Mouse (Mus musculus) hindbrain, embryonic 13.5 days (tissue): ENCODE measurements at regions not wholly inside any gene's neighbourhood (a gene's known extent, or its start where the extent isn't known, plus 50 kb on each side); places are given as distances from the start of the nearest gene placed in this dataset.

Source experiments
- ATAC-seq: fragments of 200-750 bp; cut with Nextera tagmentation; 2 replicates; pipeline ENCODE4 v1.8.0; 2017; ENCODE audit warnings: moderate TSS enrichment; ENCODE audit not compliant: low FRiP score
- H3K27ac ChIP-seq: fragments of 300-500 bp; sonication (generic); 2 replicates; pipeline ENCODE4 v1.5.1; 2015; ENCODE audit warnings: inconsistent platforms, mild to moderate bottlenecking, moderate library complexity
- H3K27me3 ChIP-seq: fragments of 300-500 bp; sonication (generic); 2 replicates; pipeline ENCODE4 v1.6.1; 2015; ENCODE audit warnings: mild to moderate bottlenecking, inconsistent platforms
- H3K36me3 ChIP-seq: fragments of 300-500 bp; sonication (generic); 2 replicates; pipeline ENCODE4 v1.6.1; 2015; ENCODE audit warnings: mild to moderate bottlenecking, inconsistent platforms
- H3K4me1 ChIP-seq: fragments of 300-500 bp; sonication (generic); replicated peaks from 2 replicates; pipeline ENCODE4 v1.6.1; 2015; ENCODE audit warnings: inconsistent platforms
- H3K4me2 ChIP-seq: fragments of 300-500 bp; sonication (generic); 2 replicates; pipeline ENCODE4 v1.6.1; 2015; ENCODE audit warnings: inconsistent platforms, mild to moderate bottlenecking, moderate library complexity
- H3K4me3 ChIP-seq: fragments of 300-500 bp; sonication (generic); 2 replicates; pipeline ENCODE4 v1.5.1; 2015; ENCODE audit warnings: mild to moderate bottlenecking, inconsistent platforms
- H3K9ac ChIP-seq: fragments of 300-500 bp; sonication (generic); 2 replicates; pipeline ENCODE4 v1.6.1; 2015; ENCODE audit warnings: mild to moderate bottlenecking, inconsistent platforms
- H3K9me3 ChIP-seq: fragments of 300-500 bp; sonication (generic); 2 replicates; pipeline ENCODE4 v1.6.1; 2016; ENCODE audit warnings: inconsistent platforms
- WGBS: fragments of 180-500 bp; shearing (Covaris S2); methylation state at CpG from one replicate; pipeline ENCODE4 v1.1.7; 2015; 5-methylcytosine and 5-hydroxymethylcytosine counted together

GRCm38 (mm10) chr8:74639276-74639675, 233.7 kb upstream of the Isx start:
- 100% methylated on average over 2 of the region's 2 CpGs for WGBS
- no peaks in the 10 kb centered on the region for H3K4me1 ChIP-seq
- H3K4me2 ChIP-seq = no peak overlapping the region
- H3K9ac ChIP-seq = no peak overlapping the region
- H3K9me3 ChIP-seq = no peaks in the 10 kb centered on the region
- no peaks in the 10 kb centered on the region for H3K36me3 ChIP-seq
- no peaks in the 10 kb centered on the region for H3K27me3 ChIP-seq
- no peak overlapping the region for H3K4me3 ChIP-seq
- ATAC-seq = no peak
- no peak overlapping the region for H3K27ac ChIP-seq

GRCm38 (mm10) chr8:74640636-74641035, 232.3 kb upstream of the Isx start:
- H3K4me3 ChIP-seq = no peak overlapping the region
- no peaks in the 10 kb centered on the region for H3K27me3 ChIP-seq
- no peak overlapping the region for H3K27ac ChIP-seq
- H3K9ac ChIP-seq = no peak overlapping the region
- H3K4me2 ChIP-seq = no peak overlapping the region
- ATAC-seq = no peak
- no peaks in the 10 kb centered on the region for H3K9me3 ChIP-seq
- H3K36me3 ChIP-seq = no peaks in the 10 kb centered on the region
- WGBS = 29% methylated on average over 1 of the region's 1 CpGs
- no peaks in the 10 kb centered on the region for H3K4me1 ChIP-seq

DNA sequence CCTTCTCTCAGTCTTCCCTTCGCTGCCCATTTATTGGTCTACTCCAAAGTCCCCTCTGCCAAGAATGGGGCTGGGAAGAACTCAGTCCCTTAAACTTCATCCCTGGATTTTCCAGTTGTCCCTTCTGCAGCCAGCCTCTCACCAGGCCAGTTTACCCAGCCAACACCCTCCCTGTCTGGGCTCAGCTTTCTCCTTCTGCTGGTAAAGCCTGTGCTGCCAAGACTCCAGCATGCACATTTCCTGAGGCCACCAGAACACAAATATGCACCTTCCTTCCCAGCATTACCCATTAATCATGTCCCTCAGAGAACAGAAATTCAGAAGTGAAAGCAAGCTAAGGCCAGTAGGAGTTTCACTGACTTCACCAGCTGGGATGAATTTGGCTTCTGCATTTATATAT, 213.0 kb upstream of the Isx start:
- H3K27ac ChIP-seq = no peak overlapping the region
- H3K4me3 ChIP-seq = no peak overlapping the region
- WGBS = 89% methylated on average over 1 of the region's 1 CpGs
- no peaks in the 10 kb centered on the region for H3K4me1 ChIP-seq
- no peak for ATAC-seq
- no peaks in the 10 kb centered on the region for H3K9me3 ChIP-seq
- H3K27me3 ChIP-seq = no peaks in the 10 kb centered on the region
- H3K9ac ChIP-seq = no peak overlapping the region
- no peak overlapping the region for H3K4me2 ChIP-seq
- H3K36me3 ChIP-seq = no peaks in the 10 kb centered on the region

- Histone ChIP-seq H3K9ac (no peak overlapping the region), H3K27ac (no peak overlapping the region), H3K4me1 (no peaks in the 10 kb centered on the region; the same call in 1 of the 2 replicates), H3K9me3 (no peaks in the 10 kb centered on the region), H3K27me3 (no peaks in the 10 kb centered on the region), H3K4me2 (no peak overlapping the region), H3K36me3 (no peaks in the 10 kb centered on the region), H3K4me3 (no peak overlapping the region)
- ATAC-seq = no peak
These were observed 184.6 kb upstream of the Isx start for GRCm38 (mm10) chr8:74688342-74688741.

DNA sequence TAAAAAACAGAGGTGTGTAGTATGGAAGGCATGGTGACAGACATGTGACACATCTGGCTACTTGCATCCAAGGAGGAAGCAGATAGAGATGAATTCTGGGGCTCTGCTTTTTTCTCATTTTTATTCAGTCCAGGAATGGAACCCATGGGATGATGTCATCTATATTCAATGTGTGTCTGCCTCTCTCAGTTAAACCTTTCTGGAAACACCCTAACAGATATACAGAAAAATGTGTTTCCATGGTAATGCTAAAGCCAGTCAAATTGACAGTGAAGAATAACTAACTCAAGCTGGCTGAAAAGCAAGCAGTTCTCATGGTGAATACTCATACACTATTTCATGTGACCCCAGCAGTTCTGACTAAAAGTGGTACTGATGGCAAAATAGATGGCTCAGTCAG, 177.0 kb upstream of the Isx start:
- no peaks in the 10 kb centered on the region for H3K27me3 ChIP-seq
- no peaks in the 10 kb centered on the region for H3K4me1 ChIP-seq
- no peak overlapping the region for H3K4me2 ChIP-seq
- H3K9ac ChIP-seq = no peak overlapping the region
- no peak overlapping the region for H3K4me3 ChIP-seq
- H3K9me3 ChIP-seq = no peaks in the 10 kb centered on the region
- no peak for ATAC-seq
- H3K27ac ChIP-seq = no peak overlapping the region
- no peaks in the 10 kb centered on the region for H3K36me3 ChIP-seq

DNA sequence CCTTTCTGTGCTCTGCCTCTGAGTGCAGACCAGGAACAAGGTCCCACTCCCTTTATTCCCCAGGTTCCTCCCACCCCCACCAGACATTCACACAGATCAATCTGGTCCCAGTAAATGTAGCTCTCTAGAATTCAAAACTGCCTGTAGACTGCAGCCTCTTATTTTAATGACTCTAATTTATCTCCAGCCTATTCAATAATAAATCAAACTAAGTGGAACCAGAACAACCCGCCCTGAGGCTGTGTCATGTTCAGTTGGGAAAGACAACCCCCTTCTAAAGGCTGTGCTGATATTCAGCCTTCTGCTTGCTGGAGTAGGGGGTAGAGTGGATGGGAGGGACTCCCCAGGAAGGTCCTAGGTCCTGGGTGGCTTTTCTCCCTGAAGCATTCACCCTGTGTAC, 175.7 kb upstream of the Isx start:
- Histone ChIP-seq H3K9ac (no peak overlapping the region), H3K27me3 (no peaks in the 10 kb centered on the region), H3K27ac (no peak overlapping the region), H3K36me3 (no peaks in the 10 kb centered on the region), H3K4me1 (no peaks in the 10 kb centered on the region), H3K9me3 (no peaks in the 10 kb centered on the region), H3K4me2 (no peak overlapping the region), H3K4me3 (no peak overlapping the region)
- no peak for ATAC-seq
- WGBS = 69% methylated on average over 1 of the region's 1 CpGs

GRCm38 (mm10) chr8:74712617-74713016, 160.4 kb upstream of the Isx start:
- Histone ChIP-seq H3K4me3 (no peak overlapping the region), H3K9ac (no peak overlapping the region), H3K27ac (no peak overlapping the region), H3K4me1 (no peaks in the 10 kb centered on the region), H3K27me3 (no peaks in the 10 kb centered on the region), H3K36me3 (no peaks in the 10 kb centered on the region), H3K9me3 (no peaks in the 10 kb centered on the region), H3K4me2 (no peak overlapping the region)
- WGBS = 85% methylated on average over 3 of the region's 3 CpGs
- no peak for ATAC-seq

DNA sequence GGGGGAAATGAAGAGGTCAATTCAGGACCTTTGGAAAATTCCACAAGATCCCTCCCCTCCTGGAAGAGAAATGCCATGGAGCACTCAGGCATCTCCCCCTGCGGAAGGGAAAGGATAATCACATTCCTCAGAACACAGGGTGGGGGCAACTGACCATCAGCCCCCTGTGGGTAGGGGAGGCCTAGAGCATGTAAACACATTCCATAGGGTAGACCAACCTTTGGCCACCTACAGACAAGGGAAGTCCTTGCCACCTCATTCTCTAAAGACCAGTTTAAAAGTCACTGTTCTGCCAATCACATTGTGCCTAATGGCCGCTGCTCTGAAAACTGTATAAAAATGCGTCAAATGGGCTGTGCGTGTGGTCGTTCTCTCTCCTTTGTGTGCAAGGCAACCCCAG, 156.9 kb upstream of the Isx start:
- H3K27me3 ChIP-seq = no peaks in the 10 kb centered on the region
- H3K4me1 ChIP-seq = no peaks in the 10 kb centered on the region
- no peak overlapping the region for H3K27ac ChIP-seq
- ATAC-seq = no peak
- 34% methylated on average over 5 of the region's 5 CpGs for WGBS
- H3K4me2 ChIP-seq = no peak overlapping the region
- H3K36me3 ChIP-seq = no peaks in the 10 kb centered on the region
- no peak overlapping the region for H3K9ac ChIP-seq
- H3K9me3 ChIP-seq = no peaks in the 10 kb centered on the region
- H3K4me3 ChIP-seq = no peak overlapping the region

GRCm38 (mm10) chr8:74764728-74765127, 108.2 kb upstream of the Isx start:
- ATAC-seq = no peak
- whole genome bisulfite sequencing = 49% methylated on average over 3 of the region's 3 CpGs
- Histone ChIP-seq H3K36me3 (no peaks in the 10 kb centered on the region), H3K4me1 (no peaks in the 10 kb centered on the region), H3K4me3 (no peak overlapping the region), H3K9ac (no peak overlapping the region), H3K4me2 (no peak overlapping the region), H3K27ac (no peak overlapping the region), H3K9me3 (no peaks in the 10 kb centered on the region), H3K27me3 (no peaks in the 10 kb centered on the region)

- H3K36me3 ChIP-seq = no peaks in the 10 kb centered on the region
- H3K9ac ChIP-seq = no peak overlapping the region
- no peak overlapping the region for H3K27ac ChIP-seq
- H3K4me3 ChIP-seq = no peak overlapping the region
- no peaks in the 10 kb centered on the region for H3K27me3 ChIP-seq
- H3K4me1 ChIP-seq = no peaks in the 10 kb centered on the region
- H3K4me2 ChIP-seq = no peak overlapping the region
- ATAC-seq = 0 out of 2 replicates have a peak, but pooled peaks have one; percentile 36
- no peaks in the 10 kb centered on the region for H3K9me3 ChIP-seq
These were observed 97.4 kb upstream of the Isx start for GRCm38 (mm10) chr8:74775549-74775948.

GRCm38 (mm10) chr8:74781087-74781486, 91.9 kb upstream of the Isx start:
- Histone ChIP-seq H3K4me3 (no peak overlapping the region), H3K9me3 (peaks cover 12% of the 10 kb centered on the region), H3K4me1 (no peaks in the 10 kb centered on the region), H3K9ac (no peak overlapping the region), H3K4me2 (no peak overlapping the region), H3K36me3 (no peaks in the 10 kb centered on the region), H3K27ac (no peak overlapping the region), H3K27me3 (no peaks in the 10 kb centered on the region)
- WGBS = 82% methylated on average over 1 of the region's 1 CpGs
- no peak for ATAC-seq

DNA sequence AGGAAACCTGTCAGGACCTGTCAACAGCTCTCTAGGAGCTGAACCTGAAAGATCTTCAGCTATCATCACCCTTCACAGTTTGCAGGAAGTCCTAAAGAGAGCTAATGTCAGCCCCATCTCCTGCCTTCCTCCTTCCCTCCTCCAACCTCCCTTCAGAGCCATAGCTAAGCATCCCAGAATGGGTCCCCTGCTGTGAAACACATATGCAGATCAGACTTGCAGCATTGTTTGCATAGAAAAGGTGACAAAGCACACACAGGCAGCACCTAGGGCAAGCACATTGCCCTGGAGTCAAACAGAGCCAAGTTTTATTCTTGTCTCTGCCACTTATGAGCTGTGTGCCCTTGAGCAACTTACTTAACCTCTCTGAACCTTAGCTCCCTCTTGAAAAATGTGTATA, 64.3 kb upstream of the Isx start:
- Histone ChIP-seq H3K36me3 (no peaks in the 10 kb centered on the region), H3K9me3 (no peaks in the 10 kb centered on the region), H3K4me2 (no peak overlapping the region), H3K9ac (no peak overlapping the region), H3K27ac (no peak overlapping the region), H3K4me1 (no peaks in the 10 kb centered on the region), H3K27me3 (no peaks in the 10 kb centered on the region), H3K4me3 (no peak overlapping the region)
- no peak for ATAC-seq

DNA sequence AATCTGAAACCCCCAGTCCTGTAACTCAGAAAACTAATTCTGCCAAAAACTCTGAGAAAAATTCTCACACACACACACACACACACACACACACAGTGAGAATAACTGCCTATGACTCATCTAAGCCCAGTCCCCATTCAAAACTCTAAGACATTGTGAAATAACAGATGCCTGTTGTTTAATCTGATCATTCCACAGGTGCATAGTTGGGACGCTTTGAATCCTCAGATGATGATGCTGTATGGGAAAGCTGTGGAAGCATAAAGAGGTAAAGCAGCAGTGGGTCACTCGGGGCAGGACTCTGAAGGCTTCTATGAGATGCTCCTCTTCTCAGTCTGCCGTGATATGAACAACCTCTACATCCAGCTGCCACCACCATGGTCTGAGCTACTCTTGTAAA, 62.9 kb upstream of the Isx start:
- WGBS = 94% methylated on average over 3 of the region's 3 CpGs

GRCm38 (mm10) chr8:74818434-74818833, 54.5 kb upstream of the Isx start:
- Histone ChIP-seq H3K4me3 (no peak overlapping the region), H3K4me1 (no peaks in the 10 kb centered on the region), H3K27me3 (no peaks in the 10 kb centered on the region), H3K36me3 (no peaks in the 10 kb centered on the region), H3K4me2 (no peak overlapping the region), H3K9ac (no peak overlapping the region), H3K27ac (no peak overlapping the region), H3K9me3 (no peaks in the 10 kb centered on the region)
- no peak for ATAC-seq
- WGBS = 62% methylated on average over 1 of the region's 1 CpGs

More for the DNA sequence above, 62.9 kb upstream of the Isx start:
- no peak overlapping the region for H3K27ac ChIP-seq
- H3K4me2 ChIP-seq = no peak overlapping the region
- no peak overlapping the region for H3K4me3 ChIP-seq
- H3K4me1 ChIP-seq = no peaks in the 10 kb centered on the region
- H3K9ac ChIP-seq = no peak overlapping the region
- no peaks in the 10 kb centered on the region for H3K27me3 ChIP-seq
- ATAC-seq = no peak
- no peaks in the 10 kb centered on the region for H3K9me3 ChIP-seq
- no peaks in the 10 kb centered on the region for H3K36me3 ChIP-seq
